Mouse (Mus musculus) frontal cortex, postnatal 36 days (tissue): Measurements from ENCODE around the gene Ssr3.

Experiments
- DNase-seq, 2 experiments: peaks; one replicate each; pipeline ENCODE4 v3.0.0; 2022; ENCODE audit warnings: low spot score in 2 of 2

The Ssr3 gene

GRCm38 (mm10) chr3:65374729-65375128 lies 17.7 kb downstream of the Ssr3 start:
- no peak for DNase-seq

- no peak for DNase-seq
These were observed 18.7 kb downstream of the Ssr3 start for GRCm38 (mm10) chr3:65373594-65374182.

DNA sequence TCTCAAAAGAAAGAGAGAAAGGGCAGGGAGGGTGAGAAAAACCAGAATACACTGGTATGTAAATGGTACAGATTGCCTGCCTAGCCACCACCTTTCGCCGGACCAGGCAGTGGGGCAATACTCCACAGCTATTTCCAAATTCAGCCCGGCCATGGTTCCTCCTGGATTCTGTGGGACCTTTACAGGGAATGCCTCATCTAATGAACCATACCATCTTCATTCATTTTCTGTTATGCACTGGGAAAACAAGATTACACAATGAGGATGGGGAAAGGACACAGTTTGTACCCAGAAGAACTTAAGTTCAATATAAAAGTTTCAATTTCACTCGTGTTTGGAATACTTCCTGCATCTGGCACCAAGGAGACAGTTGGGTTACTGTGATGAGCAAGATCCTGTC lies 19.9 kb downstream of the Ssr3 start:
- no peak for DNase-seq

DNA sequence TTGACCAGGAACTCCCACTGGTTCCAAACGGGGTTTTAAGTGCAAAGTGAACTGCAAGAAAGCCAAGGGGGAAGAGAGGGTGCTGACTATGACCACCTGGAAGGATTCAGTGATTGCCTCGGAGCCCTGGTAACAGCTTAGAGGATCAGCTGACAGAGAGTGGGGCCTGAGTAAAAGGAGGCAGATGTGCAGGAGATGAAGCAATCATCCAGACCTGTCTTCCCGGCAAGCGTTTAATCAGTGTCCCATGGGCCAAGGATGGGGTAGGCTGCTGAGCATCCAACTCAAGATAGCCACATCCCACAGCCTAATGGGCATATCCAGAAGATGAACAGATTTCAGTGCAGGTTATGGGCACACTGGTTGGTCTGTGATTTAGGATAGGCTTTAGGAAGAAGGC lies 24.5 kb downstream of the Ssr3 start:
- no peak for DNase-seq

DNA sequence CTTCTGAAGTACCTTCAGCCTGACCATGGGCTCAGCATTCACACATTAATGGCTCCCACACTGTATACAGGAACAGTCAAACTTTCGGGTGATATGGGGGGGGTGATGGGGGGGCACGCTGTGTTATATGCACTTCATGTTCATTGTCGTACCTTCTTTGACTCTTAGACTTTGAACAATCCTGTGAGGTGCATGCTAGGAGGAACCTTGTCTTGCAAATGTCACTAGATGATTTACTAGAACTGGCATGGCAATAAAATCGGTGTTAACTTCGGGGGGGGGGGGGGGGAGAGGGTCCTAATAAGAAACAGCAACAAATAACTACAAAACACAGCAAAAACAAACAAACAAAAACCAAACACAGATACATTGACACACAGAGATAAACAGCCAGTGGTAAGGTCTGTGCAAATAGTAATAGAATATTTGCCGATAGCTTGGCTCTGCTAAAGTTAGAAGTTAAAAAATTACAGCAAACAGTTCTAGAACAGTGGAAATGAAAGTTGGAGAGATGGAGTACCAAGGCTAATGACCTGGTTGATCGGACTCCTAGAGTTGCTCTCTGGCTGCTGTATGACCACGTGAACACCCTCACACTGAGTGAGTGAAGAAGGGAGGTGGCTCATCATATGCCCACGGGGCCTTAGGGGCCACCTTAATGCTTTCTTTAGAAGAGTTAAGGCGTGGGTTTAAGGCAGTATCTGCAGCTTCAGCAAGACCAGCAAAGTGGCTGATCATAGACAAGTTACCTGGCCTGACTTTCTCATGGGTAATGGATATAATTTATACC lies 26.3 kb downstream of the Ssr3 start:
- no peak for DNase-seq

DNA sequence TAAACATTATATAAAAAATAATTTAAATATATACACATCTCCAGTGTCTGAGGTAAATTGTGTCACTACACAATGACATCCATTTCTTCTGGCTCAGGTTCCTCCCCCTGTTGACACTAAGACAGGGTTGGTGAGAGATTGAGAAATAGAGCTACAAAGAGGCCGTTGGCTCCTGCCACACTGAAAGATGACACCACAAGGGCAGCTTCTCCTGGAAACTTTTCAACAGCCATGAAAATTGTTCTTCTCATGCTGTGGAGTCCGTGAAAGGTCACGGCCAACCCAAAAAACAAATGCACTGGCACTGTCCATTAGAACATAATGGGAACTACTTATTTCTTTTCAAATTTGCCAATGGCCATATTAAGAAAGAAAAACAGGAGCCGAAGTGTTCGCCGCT lies 27.2 kb downstream of the Ssr3 start:
- DNase-seq = no peak

DNA sequence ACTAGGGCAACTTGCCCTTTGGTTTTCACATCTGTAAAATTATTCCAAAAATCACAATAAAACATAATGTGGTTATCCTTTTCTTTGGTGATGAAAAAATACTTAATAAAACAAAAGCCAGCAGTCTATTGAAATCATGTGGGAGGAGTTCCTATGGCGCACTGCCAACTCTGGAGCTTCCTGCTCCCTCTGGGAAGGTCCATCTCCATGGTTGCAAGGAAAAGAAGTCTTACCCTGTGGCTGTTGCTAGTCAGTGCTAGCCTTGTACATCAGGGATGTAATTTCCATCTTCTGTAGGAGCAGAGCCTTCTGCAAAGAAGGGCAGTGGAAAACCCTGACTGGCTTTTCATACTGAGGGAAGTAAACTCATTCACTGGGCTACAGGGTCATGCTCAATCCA lies 29.0 kb downstream of the Ssr3 start:
- DNase-seq = no peak

- no peak for DNase-seq
These were observed 32.1 kb downstream of the Ssr3 start for GRCm38 (mm10) chr3:65360163-65360969.

DNA sequence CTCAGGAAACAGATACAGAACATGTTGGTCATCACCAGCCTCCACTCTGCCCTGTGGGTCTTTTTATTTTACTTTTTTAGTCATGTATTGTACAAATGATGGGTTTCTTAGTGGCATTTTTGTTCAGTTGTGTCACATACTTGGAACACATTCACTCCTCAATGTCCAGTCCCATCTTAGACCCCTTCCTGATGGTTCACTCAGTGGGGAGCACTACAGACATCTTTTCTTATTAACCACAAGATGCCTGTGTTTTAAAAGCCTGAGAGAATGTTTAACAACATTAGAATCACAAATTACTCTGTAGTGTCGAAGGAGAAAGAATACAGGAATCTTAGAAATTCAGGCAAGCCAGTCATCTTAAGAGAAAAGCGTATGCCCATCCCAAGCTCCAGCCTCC lies 33.6 kb downstream of the Ssr3 start:
- no peak for DNase-seq

DNA sequence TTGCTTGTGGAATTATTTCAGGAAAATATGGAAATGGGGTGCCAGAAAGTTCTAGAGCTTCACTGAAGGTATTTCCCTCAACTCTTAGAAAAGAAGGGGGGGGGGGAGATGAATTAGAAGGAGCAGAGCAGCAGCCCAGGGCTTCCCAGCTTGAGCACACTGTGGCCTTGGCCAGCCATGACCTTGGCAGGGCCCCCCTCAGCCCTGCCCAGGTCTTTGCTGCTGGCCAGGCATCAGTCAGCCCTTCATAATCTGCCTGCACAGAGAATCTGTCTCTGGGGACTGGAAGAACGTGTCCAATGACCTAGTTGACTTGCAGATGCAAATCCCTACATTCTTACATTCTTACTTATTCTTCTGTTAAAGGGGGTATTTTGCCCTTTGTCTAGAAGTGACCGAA lies 34.1 kb downstream of the Ssr3 start:
- no peak for DNase-seq

DNA sequence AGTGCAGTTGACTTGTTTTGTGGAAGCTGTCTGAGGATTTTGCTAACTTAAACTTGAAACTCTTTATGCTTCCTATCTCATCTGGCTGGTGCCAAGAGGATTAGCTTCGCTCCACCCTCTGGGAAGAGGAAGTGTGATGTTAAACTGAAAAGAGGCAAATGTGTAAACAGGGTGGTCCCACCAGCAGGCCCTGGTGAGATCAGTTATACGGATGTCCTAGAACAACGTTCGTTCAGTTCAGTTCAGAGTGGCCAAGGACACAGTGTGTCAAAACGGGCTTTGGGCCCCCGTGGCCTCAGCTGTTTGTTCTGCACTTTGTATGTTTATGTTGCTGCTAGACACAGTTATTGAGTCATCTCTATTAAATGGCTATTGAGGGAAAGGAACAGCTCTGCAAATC lies 36.9 kb downstream of the Ssr3 start:
- DNase-seq = no peak

DNA sequence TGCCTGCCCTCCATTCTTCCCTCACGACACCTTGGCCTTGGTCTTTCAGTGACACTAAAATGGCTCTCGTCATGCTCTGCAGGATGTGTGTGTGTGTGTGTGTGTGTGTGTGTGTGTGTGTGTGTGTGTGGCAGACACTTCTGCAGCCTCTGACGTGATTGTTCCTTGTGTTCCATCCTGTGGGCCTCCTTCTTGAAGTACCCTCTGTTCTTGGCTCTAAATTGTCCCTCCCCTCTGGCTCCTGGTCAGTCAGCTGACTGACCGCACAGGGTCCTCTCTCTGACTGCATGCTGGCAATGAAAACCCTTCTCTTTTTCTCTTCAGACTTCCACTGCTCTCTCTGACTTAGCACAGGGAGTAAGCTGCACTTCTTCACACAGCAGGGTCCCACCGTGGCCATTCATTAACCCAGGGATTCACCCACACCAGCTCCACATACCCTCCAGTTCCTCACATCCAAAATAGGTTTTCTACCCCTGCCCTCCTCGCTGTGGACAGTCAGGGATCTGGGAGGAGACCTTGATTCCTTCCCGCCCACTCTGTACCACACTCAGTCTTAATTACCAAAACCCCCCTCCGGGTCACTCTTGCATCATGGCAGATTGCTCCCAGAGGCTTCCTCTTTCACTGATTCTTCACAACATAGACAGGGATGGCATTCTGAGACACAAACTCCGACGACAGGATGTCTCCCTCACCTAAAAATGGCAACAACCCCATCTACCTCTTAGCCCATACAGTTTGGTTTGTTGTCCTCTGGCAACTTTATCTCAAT lies 39.0 kb downstream of the Ssr3 start:
- no peak for DNase-seq

- peak in 1 of 2 experiments; percentile 27 for DNase-seq
These were observed 39.9 kb downstream of the Ssr3 start for GRCm38 (mm10) chr3:65352278-65353127.

DNA sequence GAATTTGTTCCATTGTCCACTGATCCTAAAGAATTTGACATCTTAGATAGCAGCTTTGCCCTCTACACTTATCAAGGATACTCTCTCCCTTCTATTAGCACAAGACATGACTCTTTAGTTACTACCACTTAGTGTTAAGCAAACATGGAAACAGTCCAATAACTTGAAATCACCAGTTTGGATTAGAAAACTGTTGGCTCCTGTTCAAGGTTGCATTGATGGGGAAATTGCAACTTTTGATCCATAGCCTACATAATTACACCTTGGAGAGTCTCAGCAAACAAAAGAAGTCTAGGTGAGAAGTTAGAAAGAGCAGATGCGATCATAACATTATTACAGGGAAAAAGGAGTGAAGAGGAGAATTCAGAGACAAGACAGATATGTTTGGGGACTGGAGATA lies 46.2 kb downstream of the Ssr3 start:
- DNase-seq = no peak

DNA sequence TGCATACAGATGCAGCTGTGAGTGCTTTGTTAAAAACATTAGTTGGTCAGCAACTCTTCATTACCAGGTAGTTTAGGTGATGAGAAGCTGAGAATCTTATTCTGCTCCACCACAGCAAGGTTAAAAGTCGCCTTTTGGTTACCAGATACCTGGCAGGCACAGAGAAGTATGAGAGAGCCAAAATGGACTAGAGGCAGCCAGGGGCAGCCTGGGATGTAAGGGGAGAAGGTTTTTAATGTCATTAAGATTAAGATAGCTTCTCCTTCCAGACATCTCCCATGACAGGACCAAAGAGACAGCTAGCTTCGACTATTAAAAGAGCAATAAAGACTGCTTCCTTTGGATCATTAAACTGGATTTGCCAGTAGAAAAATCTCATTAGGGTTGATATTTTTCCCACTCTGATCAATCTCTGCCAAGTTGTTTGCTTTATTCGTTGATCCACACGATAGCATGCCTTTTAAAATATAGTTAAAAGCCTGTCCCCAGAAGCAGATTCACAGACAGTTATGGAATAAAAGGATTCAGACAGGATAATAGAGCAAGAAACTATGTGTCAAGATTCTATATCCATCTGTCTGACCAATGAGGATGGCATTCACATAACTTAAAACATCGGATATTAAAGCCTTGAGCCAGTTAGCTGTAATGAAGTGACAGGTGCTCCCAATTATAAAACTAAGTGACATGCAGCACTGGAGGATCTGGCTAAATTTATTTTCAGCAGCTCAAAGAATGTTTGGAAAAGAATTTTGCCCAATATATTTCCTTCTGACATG lies 52.1 kb downstream of the Ssr3 start:
- no peak for DNase-seq

DNA sequence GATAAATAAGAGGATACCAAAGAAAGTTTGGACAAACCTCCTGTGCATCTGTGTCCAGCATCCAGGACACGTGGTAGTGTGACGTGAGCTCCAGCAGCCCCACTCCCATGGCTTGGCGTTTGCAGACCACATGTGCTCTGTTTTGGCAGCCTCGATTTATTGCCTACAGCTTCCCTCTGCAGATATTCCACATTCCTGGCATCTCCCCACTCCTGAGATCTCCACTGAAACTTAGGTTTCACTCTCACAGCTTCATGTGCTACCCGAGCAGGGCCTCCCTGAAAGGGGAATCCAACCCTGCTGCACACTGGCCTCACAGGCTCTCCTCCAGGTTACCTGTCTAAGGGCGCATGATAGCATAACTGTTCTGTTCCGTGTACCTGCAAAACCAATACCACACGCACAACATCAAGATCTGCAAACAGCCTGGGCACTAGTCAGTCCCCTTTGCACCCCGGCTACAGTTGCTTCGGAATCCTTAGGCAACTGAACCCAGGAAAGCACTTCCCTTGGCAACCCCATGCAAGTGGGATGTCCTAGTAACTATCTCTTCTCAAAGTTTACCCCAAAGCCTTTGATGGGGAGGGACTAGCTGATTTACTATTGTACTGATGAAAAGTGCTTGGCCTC lies 54.5 kb downstream of the Ssr3 start:
- DNase-seq = no peak
